Mouse (Mus musculus) heart, adult 2 months (tissue): ENCODE measurements at regions not wholly inside any gene's neighbourhood (a gene's known extent, or its start where the extent isn't known, plus 50 kb on each side); places are given as distances from the start of the nearest gene placed in this dataset.

Source experiments
- DNase-seq, 2 experiments: peaks; one replicate each; pipeline ENCODE4 v3.0.0; 2021
- H3K27ac ChIP-seq: fragments of 200-600 bp; 2 replicates; pipeline ENCODE4 v1.8.1; 2022
- H3K27me3 ChIP-seq: fragments of 200-500 bp; 2 replicates; pipeline ENCODE4 v1.6.1; 2012; ENCODE audit warnings: mild to moderate bottlenecking, low read length, inconsistent platforms, mixed read lengths; ENCODE audit not compliant: control insufficient read depth, insufficient read depth
- H3K36me3 ChIP-seq: fragments of 200-500 bp; 2 replicates; pipeline ENCODE4 v1.6.1; 2012; ENCODE audit warnings: low read length, inconsistent platforms; ENCODE audit not compliant: control insufficient read depth, insufficient read depth
- H3K4me1 ChIP-seq: fragments of 200-500 bp; 2 replicates; pipeline ENCODE4 v1.6.1; 2011; ENCODE audit warnings: low read length; ENCODE audit not compliant: control insufficient read depth, insufficient read depth
- H3K4me3 ChIP-seq: fragments of 200-600 bp; 2 replicates; pipeline ENCODE4 v1.8.1; 2022
- H3K79me2 ChIP-seq: fragments of 200-500 bp; replicated peaks from 2 replicates; pipeline ENCODE4 v1.6.1; 2012; ENCODE audit warnings: mild to moderate bottlenecking, inconsistent platforms, low read length, moderate library complexity, mixed read lengths; ENCODE audit not compliant: control insufficient read depth, insufficient read depth
- H3K9ac ChIP-seq: fragments of 200-500 bp; 2 replicates; pipeline ENCODE4 v1.6.1; 2012; ENCODE audit warnings: low read depth, mild to moderate bottlenecking, control low read depth, inconsistent platforms, low read length, mixed read lengths
- CTCF ChIP-seq: fragments of 200-600 bp; IDR thresholded peaks from 2 replicates; pipeline ENCODE4 v1.8.1; 2022; ENCODE audit warnings: antibody characterized with exemption, mild to moderate bottlenecking, moderate library complexity
- EP300 ChIP-seq: fragments of 200-500 bp; IDR thresholded peaks from 2 replicates; pipeline ENCODE4 v1.6.1; 2011; ENCODE audit warnings: low read depth, low read length, control low read depth; ENCODE audit not compliant: insufficient read depth
- POLR2A ChIP-seq: fragments of 200-500 bp; IDR thresholded peaks from 2 replicates; pipeline ENCODE4 v1.6.1; 2011; ENCODE audit warnings: mild to moderate bottlenecking, low read depth, low read length, control low read depth; ENCODE audit not compliant: insufficient read depth
- WGBS: fragments of 180-500 bp; shearing (Covaris S2); methylation state at CpG from one replicate; pipeline ENCODE4 v1.1.7; 2018; 5-methylcytosine and 5-hydroxymethylcytosine counted together
- intact Hi-C: fragments of 180-260 bp; cut with DNase I; formaldehyde crosslinking; loops from one replicate; pipeline ENCODE4 v1.15.1; 2025

- no peak overlapping the region for H3K27ac ChIP-seq
- H3K27me3 ChIP-seq, result no peaks in the 10 kb centered on the region; the same call in 1 of the 2 replicates
- 72% methylated on average over 22 of the region's 22 CpGs for WGBS
- no peaks in the 10 kb centered on the region for H3K36me3 ChIP-seq
- intact Hi-C loops, result no loop called here
- no peak for DNase-seq
- no peak overlapping the region for H3K4me3 ChIP-seq
- no peaks in the 10 kb centered on the region for H3K79me2 ChIP-seq
- H3K4me1 ChIP-seq, result no peaks in the 10 kb centered on the region
- no peak overlapping the region for H3K9ac ChIP-seq
- TF ChIP-seq CTCF, result no peak
- no peak for TF ChIP-seq POLR2A
- no peak for TF ChIP-seq EP300
These were observed 92.2 kb upstream of the Csf3r start for GRCm38 (mm10) chr4:125932036-125932756.

GRCm38 (mm10) chr4:125936357-125936756, 88.0 kb upstream of the Csf3r start:
- no peak overlapping the region for H3K4me3 ChIP-seq
- H3K79me2 ChIP-seq, result no peaks in the 10 kb centered on the region
- H3K27ac ChIP-seq, result no peak overlapping the region
- no peak for DNase-seq
- no peaks in the 10 kb centered on the region; the same call in 1 of the 2 replicates for H3K27me3 ChIP-seq
- 64% methylated on average over 7 of the region's 7 CpGs for WGBS
- intact Hi-C loops, result no loop called here
- no peak for TF ChIP-seq EP300
- no peak for TF ChIP-seq CTCF
- H3K4me1 ChIP-seq, result no peaks in the 10 kb centered on the region
- no peak overlapping the region for H3K9ac ChIP-seq
- H3K36me3 ChIP-seq, result no peaks in the 10 kb centered on the region

GRCm38 (mm10) chr4:125938186-125938585, 86.2 kb upstream of the Csf3r start:
- H3K79me2 ChIP-seq, result no peaks in the 10 kb centered on the region
- no peaks in the 10 kb centered on the region for H3K36me3 ChIP-seq
- 42% methylated on average over 6 of the region's 6 CpGs for WGBS
- no peak overlapping the region for H3K9ac ChIP-seq
- no peak overlapping the region for H3K27ac ChIP-seq
- H3K4me3 ChIP-seq, result no peak overlapping the region
- intact Hi-C loops, result no loop called here
- no peak for DNase-seq
- H3K4me1 ChIP-seq, result no peaks in the 10 kb centered on the region
- no peak for TF ChIP-seq CTCF
- TF ChIP-seq POLR2A, result no peak
- TF ChIP-seq EP300, result no peak
- no peaks in the 10 kb centered on the region; the same call in 1 of the 2 replicates for H3K27me3 ChIP-seq

GRCm38 (mm10) chr4:125941266-125941665, 83.1 kb upstream of the Csf3r start:
- Histone ChIP-seq H3K79me2 (no peaks in the 10 kb centered on the region), H3K36me3 (no peaks in the 10 kb centered on the region), H3K9ac (no peak overlapping the region), H3K4me1 (no peaks in the 10 kb centered on the region), H3K27ac (no peak overlapping the region), H3K4me3 (no peak overlapping the region), H3K27me3 (no peaks in the 10 kb centered on the region; the same call in 1 of the 2 replicates)
- WGBS, result 39% methylated on average over 5 of the region's 5 CpGs
- no peak for DNase-seq
- no peak for TF ChIP-seq POLR2A
- TF ChIP-seq CTCF, result no peak
- no peak for TF ChIP-seq EP300
- intact Hi-C loops, result no loop called here

- no peak for DNase-seq
- Histone ChIP-seq H3K9ac (no peak overlapping the region), H3K36me3 (no peaks in the 10 kb centered on the region), H3K79me2 (no peaks in the 10 kb centered on the region), H3K4me1 (no peaks in the 10 kb centered on the region), H3K4me3 (no peak overlapping the region), H3K27me3 (no peaks in the 10 kb centered on the region; the same call in 1 of the 2 replicates), H3K27ac (no peak overlapping the region)
- intact Hi-C loops, result no loop called here
- 41% methylated on average over 3 of the region's 3 CpGs for WGBS
- TF ChIP-seq POLR2A, result no peak
- no peak for TF ChIP-seq EP300
- TF ChIP-seq CTCF, result peak; percentile 55
These were observed 82.4 kb upstream of the Csf3r start for GRCm38 (mm10) chr4:125941916-125942315.

GRCm38 (mm10) chr4:125945062-125945461, 79.3 kb upstream of the Csf3r start:
- no peaks in the 10 kb centered on the region; the same call in 1 of the 2 replicates for H3K27me3 ChIP-seq
- H3K9ac ChIP-seq, result no peak overlapping the region
- no peaks in the 10 kb centered on the region for H3K79me2 ChIP-seq
- no peak for DNase-seq
- H3K27ac ChIP-seq, result no peak overlapping the region
- 52% methylated on average over 2 of the region's 2 CpGs for WGBS
- intact Hi-C loops, result no loop called here
- H3K36me3 ChIP-seq, result no peaks in the 10 kb centered on the region
- H3K4me3 ChIP-seq, result no peak overlapping the region
- no peak for TF ChIP-seq CTCF
- no peaks in the 10 kb centered on the region for H3K4me1 ChIP-seq
